Mouse (Mus musculus): ENCODE results near the gene H2-Aa. TPM values are rescaled to one million over a fixed set of nuclear protein-coding genes. Genes with fewer than 3 reads are reported as not detected.
A peak's percentile ranks its signal among the peaks of the same experiment; 100 is the strongest.
"Not testable (repeated sequence)": the region's sequence is repeated elsewhere in the genome, so short reads cannot be mapped to it uniquely, and the experiment has no call there.

The H2-Aa gene
- total RNA-seq (2021) = 10 to 100 TPM; 56.2 to 89.4 TPM
- long read RNA-seq, experiment 1, transcript H2-Aa-201 (5 exons, 1,128 nt) = major isoform, 21 of 23 reads
- long read RNA-seq, experiment 1, partial matches to known transcripts = 2 of 23 reads
- long read RNA-seq, experiment 1, other reads (novel, unspliced or antisense) = 0 of 23 reads
- long read RNA-seq, experiment 2, transcript H2-Aa-201 (5 exons, 1,128 nt) = major isoform, 20 of 21 reads
- long read RNA-seq, experiment 2, partial matches to known transcripts = 1 of 21 reads
- long read RNA-seq, experiment 2, other reads (novel, unspliced or antisense) = 0 of 21 reads

- DNase-seq = peak; percentile 81 to 83
These were observed at the start of gene H2-Aa for GRCm38 (mm10) chr17:34287648-34288047. Gene H2-Aa, minus strand, starts transcription at chr17:34287823.

DNA sequence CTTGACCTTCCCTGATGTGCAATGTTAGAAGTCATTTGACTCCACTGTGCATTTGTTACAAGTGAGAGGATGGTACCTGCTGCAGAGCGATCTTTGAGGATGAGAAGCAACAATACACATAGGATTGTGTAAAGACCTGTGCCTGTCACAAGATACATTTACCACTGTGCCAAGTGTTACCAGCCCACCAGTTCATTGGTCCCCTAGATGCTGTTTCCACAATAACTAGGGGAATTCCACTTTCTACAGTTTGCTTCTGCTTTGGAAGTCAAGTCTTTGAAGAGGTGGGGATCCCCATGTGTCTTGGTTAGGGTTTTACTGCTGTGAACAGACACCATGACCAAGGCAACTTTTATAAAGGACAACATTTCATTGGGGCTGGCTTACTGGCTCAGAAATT is 43.6 kb upstream of the H2-Aa start:
- DNase-seq = no peak

- DNase-seq = no peak
These were observed 42.2 kb upstream of the H2-Aa start for GRCm38 (mm10) chr17:34329807-34330206.

DNA sequence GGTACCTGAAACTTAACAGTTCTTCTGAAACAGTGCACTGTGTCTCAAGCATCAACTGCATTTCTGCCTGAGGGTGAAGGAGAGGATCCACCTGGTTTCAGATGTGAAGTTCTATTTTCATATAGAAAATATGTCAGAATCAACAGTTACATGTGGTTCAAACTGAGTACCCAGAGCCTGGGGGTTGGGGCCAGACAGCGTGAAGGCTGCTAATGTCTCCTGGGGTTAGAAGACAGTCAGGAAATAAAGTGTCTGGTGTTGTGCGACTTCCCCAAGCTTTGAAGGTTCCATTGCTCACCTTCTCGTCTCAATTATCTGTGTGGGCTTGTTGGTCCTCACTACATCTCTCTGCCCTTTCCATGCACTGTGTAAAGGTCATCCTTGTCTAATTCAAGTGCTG is 38.8 kb upstream of the H2-Aa start:
- DNase-seq = no peak

GRCm38 (mm10) chr17:34325436-34325835 is 37.8 kb upstream of the H2-Aa start, which contains the start of gene H2-Eb2:
Gene H2-Eb2, plus strand, starts transcription at chr17:34325665.
- no peak for DNase-seq

GRCm38 (mm10) chr17:34317275-34317674 is 29.7 kb upstream of the H2-Aa start:
- DNase-seq = no peak

GRCm38 (mm10) chr17:34316697-34317096 is 29.1 kb upstream of the H2-Aa start:
- no peak for DNase-seq

GRCm38 (mm10) chr17:34315512-34315911 is 27.9 kb upstream of the H2-Aa start:
- no peak for DNase-seq

DNA sequence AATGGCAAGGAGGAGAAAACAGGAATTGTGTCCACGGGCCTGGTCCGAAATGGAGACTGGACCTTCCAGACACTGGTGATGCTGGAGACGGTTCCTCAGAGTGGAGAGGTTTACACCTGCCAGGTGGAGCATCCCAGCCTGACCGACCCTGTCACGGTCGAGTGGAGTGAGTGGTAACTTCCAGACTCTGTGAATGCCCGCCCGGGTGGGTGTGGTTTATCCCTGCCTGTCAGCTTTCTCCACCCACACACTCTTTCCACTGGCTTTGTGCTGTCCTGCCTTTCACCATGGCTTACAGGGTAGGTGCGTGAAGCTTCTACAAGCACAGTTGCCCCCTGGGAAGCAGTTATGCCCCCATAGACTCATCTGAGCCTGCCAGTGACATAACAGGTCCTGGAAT is 26.7 kb upstream of the H2-Aa start:
- no peak for DNase-seq

DNA sequence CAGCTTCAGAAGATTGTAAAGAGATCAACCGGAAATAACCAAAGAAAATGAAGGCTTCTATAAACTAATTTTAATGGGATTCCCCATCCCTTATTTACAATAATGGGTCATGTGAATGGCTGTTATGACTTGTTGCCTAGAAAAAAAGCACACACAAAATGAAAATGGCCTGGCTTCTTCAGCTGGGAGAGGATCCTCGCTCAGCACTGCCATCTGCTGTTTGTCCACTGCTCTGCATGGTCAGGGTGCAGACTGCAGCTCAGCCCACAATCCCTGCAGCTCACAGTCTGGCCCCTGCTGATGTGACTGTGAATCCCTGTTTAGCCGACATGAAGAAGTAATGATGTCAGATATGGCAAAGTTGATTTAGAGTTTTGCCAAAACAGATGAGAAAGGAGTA is 25.8 kb upstream of the H2-Aa start:
- DNase-seq = peak; percentile 76 to 84

DNA sequence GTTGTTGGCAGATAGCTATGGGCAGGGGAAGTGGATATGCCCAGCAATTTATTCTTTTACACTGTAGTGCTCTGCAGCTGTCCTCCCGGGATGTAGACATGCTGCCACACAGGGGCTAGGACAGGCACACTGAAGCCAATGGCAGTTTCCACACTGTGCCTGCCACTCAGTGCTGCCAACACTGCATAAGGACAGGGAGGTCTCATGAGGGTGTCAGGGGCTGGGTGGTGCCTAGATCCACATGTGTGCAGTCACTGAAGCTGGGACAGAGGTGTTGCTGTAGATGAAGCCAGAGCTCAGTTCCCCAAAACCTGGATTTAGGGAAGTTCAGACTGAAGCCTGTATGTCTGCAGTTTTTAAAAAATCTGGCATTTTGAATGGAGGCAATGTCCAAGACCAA is 24.6 kb upstream of the H2-Aa start:
- no peak for DNase-seq

DNA sequence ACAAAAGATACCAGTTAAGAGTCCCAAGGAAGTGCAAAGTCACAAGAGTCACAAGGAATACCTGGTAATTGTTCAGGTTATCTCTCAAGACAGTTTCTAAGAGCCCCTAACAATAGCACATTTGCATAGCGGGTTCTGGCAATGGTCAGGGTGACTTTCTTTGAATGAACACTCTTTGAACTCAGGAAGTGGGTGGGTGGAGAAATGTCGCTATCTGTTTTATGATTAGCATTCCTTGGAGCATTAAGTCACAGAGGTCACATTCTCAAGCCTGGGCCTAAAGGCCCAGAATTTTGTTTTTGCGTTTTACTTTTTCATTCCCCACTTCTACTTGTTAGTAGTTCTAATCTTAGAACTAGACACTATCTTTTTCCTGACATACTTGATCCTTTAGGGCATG is 22.9 kb upstream of the H2-Aa start:
- not testable (repeated sequence) for DNase-seq

DNA sequence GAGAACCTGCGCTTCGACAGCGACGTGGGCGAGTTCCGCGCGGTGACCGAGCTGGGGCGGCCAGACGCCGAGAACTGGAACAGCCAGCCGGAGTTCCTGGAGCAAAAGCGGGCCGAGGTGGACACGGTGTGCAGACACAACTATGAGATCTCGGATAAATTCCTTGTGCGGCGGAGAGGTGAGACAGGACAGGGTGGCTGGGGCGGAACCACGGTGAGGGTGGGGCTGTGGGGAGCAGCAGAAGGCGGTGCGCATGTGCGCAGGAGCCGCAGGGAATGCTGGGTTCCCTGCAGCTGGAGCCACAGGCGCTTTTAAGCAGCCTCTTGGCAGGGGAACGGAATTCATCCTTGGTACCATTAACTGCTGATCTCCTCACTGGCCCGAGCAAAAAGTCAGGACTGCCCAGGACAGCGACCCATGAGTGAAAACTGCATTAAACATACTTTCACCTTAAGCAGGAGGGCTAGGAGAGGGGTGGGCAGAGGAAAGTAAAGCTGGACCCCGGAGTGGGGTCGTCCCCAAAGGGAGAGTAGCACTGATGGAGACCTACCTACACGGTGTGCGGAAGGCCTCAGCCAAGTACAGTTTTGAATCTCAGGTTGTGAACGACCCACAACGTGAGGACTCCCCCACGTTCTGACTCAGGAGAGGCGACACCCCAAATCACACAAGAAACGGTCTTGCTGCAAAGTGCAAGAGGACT is 22.2 kb upstream of the H2-Aa start:
- DNase-seq = peak; percentile 84 to 89

DNA sequence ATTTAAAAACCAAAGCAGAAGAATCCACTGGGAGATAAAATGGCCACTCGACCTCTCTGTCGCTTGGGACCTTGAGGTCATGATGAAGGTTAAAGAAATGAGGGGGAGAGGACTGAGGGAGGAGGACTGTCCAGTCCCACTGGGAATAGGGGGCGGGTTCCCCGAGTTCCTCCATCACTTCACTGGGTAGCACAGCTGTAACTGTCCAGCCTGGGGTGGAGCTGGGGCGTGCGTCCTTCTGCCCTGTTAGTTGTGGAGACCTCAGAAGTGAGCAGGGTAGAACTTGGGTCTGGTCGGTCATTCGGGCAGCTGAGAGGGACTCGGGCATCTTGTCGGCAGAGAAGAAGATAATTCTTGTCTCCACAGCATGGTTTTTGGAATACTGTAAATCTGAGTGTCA is 21.6 kb upstream of the H2-Aa start:
- DNase-seq = no peak

GRCm38 (mm10) chr17:34308161-34308560 is 20.5 kb upstream of the H2-Aa start:
- DNase-seq = no peak

DNA sequence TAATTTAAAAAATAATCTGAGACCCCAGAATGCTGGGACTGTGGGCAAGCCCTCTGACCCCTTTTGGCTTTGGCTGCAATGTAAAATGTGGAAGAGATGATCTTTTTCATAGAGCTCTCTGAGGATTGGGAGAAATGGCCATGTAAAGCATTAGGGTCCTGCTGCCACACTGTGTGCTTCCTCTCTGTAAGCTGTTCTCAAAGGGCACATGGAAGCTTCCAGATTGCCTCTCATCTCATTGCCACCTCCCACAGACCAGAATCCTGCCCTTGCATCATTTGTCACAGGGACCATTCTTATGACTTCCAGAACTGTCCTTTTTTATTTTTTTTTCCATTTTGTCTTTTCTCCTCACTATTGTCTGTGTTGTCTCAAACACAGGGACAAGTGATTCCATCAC is 19.6 kb upstream of the H2-Aa start:
- no peak for DNase-seq

GRCm38 (mm10) chr17:34306407-34306806 is 18.8 kb upstream of the H2-Aa start:
- no peak for DNase-seq

DNA sequence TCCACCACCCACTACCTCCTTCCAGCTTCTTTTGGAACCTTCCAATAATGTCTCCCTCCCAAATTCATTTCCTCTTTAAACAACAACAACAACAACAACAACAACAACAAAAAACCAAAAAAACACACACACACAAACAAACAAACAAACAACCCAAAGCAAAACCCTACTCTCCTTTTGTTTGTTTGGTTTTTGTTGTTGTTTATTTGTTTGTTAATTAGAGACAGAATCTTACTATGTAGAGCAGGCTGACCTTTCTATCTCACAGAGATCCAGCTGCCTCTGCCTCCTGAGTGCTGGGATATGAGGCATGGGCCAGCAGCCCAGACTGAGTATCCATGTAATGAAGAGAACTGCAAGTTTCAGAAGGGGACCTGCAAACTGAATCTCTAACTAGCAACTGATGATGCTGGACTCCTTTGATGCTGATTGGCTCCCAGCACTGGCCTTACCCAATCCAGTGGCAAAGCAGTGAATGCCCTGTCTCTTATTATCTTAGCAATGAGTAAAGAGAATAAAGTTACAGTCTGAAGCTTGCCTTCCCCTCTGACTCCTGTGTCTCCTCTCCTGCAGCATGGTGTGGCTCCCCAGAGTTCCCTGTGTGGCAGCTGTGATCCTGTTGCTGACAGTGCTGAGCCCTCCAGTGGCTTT is 17.9 kb upstream of the H2-Aa start, which contains the start of gene H2-Eb1:
TSS of gene H2-Eb1 (plus strand) at position 488 of the 651 bp plus-strand sequence.
- DNase-seq = peak; percentile 81 to 86

GRCm38 (mm10) chr17:34304751-34305150 is 17.1 kb upstream of the H2-Aa start:
- peak; percentile 49 to 73 for DNase-seq

GRCm38 (mm10) chr17:34303789-34304188 is 16.2 kb upstream of the H2-Aa start:
- no peak for DNase-seq

- DNase-seq = no peak
These were observed 14.1 kb upstream of the H2-Aa start for GRCm38 (mm10) chr17:34301670-34302190.

- DNase-seq = no peak
These were observed 13.3 kb upstream of the H2-Aa start for GRCm38 (mm10) chr17:34300691-34301566.

Data from adrenal gland, postnatal 36 days (tissue).